Mouse (Mus musculus) erythroid progenitor cell, adult 5-6 weeks (primary cell): ENCODE results near the gene Ldlrad1. TPM values are rescaled to one million over a fixed set of nuclear protein-coding genes. Genes with fewer than 3 reads are reported as not detected.

ENCODE experiments used
- ATAC-seq: replicated peaks from 2 replicates; pipeline ENCODE4 v1.8.0; 2016; ENCODE audit warnings: moderate number of reproducible peaks, mild to moderate bottlenecking, moderate TSS enrichment, inconsistent platforms; ENCODE audit not compliant: poor library complexity, low FRiP score, severe bottlenecking
- total RNA-seq, 2 experiments: library from RNA; stranded (forward) in 1 of 2; stranded (reverse) in 1 of 2; fragments of 150-400 nt in 1 of 2; fragments of 186-747, 209-891 nt in 1 of 2; gene quantifications; 2 replicates each; pipeline versions ENCODE4 v1.2.3 to v1.2.4; 2015 to 2017; ENCODE audit warnings: low replicate concordance in 2 of 2

Ldlrad1 gene
- not detected in 2 replicates for total RNA-seq (2015; ENCODE audit: low replicate concordance)
- total RNA-seq (2017; ENCODE audit: low replicate concordance) = 3.2 TPM in 1 of 2 replicates, not detected in the other

- ATAC-seq = no peak
These were observed at the start of gene Ldlrad1 for GRCm38 (mm10) chr4:107208880-107209279. Gene Ldlrad1 (plus strand): TSS chr4:107209180.

- ATAC-seq = no peak
These were observed 48.8 kb upstream of the Ldlrad1 start for GRCm38 (mm10) chr4:107160181-107160580.

- no peak for ATAC-seq
These were observed 45.6 kb upstream of the Ldlrad1 start for GRCm38 (mm10) chr4:107163341-107163740.

- peak; percentile 92 for ATAC-seq
These were observed 45.0 kb upstream of the Ldlrad1 start for GRCm38 (mm10) chr4:107163756-107164587.

DNA sequence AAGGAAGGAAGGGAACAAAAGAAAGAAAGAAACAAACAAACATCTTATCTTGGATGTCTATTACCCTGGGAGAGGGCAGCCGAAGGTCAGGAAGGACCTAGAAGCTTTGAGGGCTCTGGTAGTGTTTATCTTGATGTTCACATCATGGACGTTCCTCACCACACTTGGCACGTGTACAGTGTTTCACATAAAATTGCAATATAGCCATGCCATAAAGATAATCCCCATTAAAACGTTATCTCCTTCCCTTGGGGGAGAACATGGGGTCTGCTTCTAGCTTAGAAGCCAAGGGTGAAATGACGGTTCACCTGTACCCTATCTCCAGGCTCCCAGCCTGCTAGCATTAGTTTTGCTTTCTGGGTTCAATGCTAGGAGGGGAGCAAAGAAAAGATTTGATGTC is 42.3 kb upstream of the Ldlrad1 start:
- no peak for ATAC-seq

DNA sequence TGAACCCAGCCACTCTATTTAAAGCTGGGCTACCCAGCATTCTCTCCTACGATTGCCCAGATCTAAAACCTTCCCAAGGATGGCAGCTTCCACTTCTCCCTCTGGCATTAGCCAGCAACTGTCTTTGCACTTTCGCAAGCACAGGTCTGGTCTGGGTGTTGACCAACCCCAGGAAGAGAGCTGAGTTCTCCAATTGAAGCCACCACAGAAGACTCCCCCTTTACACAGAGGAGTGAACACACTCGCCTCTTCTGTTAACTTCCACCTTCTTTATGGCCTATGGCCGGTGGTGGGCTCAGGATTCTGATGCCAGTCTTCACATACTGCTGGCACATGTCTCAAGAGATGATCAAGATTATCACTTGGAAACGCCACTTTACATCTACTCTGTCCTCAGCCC is 41.2 kb upstream of the Ldlrad1 start:
- ATAC-seq = no peak

- no peak for ATAC-seq
These were observed 31.5 kb upstream of the Ldlrad1 start for GRCm38 (mm10) chr4:107177506-107177905.

DNA sequence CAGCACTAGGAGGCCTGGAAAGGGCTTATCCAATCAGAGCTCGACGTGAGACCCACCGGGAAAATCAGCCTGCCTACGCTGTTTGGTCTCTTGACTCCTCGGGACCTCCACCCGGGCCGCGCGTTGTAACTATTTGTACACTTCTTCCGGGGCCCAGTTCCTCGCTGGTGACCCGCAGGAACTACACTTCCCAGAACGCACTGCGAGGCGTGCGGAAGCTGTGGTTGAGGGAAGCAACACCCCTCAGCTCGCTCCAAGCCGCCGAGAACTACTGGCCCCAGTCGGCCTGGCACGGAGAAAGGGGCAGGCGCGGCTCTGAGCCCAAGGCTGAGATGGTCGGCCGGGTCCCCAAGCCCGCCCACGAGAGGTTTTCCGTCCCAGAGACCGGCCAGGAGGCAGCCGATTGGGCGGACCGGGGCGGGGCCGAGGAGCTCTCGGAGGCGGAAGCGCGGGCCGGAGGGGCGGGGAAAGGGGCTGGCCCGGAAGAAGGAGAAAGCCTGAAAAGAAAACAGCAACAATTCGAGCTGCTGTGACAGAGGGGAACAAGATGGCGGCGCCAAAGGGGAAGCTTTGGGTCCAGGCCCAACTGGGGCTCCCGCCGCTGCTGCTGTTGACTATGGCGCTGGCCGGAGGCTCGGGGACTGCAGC is 30.7 kb upstream of the Ldlrad1 start, which contains the start of gene Tmem59:
Gene Tmem59 (plus strand): TSS at position 218 of the 648 bp plus-strand sequence.
- peak; percentile 84 for ATAC-seq

GRCm38 (mm10) chr4:107178830-107179490 is 30.0 kb upstream of the Ldlrad1 start, which contains the start of gene Tceanc2:
Gene Tceanc2 (minus strand): TSS chr4:107179116.
- peak; percentile 62 for ATAC-seq

GRCm38 (mm10) chr4:107179561-107179960 is 29.4 kb upstream of the Ldlrad1 start:
- no peak for ATAC-seq

- ATAC-seq = no peak
These were observed 28.2 kb upstream of the Ldlrad1 start for GRCm38 (mm10) chr4:107180746-107181145.

DNA sequence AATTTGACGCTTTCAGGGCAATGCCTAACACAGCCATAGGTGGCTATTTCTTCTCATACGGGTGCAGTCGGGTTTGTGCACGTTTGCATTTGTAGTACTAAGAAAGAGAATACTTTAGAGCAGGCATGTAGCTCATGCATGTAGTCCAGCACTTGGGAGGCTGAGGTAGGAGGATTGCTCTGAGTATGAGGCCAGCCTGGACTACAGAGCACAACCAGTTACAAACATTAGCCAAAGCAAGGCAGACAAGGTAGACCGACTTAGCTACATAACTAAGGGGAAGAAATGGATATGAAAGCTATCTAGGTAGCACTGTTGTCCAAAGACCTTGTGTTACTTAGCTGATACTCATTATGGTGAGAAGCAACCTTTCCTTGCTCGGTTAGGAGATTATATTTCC is 27.1 kb upstream of the Ldlrad1 start:
- no peak for ATAC-seq

DNA sequence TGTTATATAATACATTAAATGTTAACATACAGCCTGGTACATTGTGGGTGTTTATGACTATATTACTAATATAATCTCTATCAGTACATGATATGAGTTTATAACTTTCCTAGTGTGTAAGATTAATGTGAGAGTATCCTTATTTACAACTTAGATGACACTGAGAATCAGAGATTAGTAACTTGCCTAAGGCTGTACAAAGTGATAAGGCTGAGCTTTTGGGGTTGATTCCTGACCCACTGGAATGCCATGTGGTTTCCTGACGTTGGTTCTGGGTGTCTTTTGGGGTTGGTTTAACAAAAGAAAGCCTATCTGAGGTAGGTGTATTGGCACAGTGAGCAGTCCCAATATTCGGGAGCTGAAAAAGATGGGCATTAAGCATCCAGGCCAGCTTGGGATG is 26.2 kb upstream of the Ldlrad1 start:
- no peak for ATAC-seq

- ATAC-seq = no peak
These were observed 25.8 kb upstream of the Ldlrad1 start for GRCm38 (mm10) chr4:107183203-107183602.

GRCm38 (mm10) chr4:107185703-107186102 is 23.3 kb upstream of the Ldlrad1 start:
- no peak for ATAC-seq

- no peak for ATAC-seq
These were observed 15.1 kb upstream of the Ldlrad1 start for GRCm38 (mm10) chr4:107193841-107194240.

GRCm38 (mm10) chr4:107196454-107196853 is 12.5 kb upstream of the Ldlrad1 start:
- no peak for ATAC-seq

DNA sequence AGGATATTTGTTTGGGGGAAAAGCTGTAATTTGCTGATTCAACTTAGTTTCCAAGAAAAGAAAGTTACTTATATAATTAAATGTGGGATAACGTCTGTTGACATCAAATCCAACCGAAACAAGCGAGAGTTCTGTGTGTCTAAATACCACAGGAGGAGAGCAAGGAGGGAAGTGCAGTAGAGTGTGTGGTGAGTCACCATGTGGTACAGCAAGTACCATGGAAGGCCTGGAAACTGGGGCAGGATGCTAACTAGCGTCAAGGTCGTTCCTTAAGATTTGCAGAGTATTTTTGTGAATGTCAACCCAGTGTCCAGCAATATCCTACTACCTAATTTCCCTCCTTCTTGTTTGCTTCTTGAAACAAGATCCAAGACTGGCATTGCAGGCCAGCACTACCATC is 10.9 kb upstream of the Ldlrad1 start:
- ATAC-seq = no peak

- no peak for ATAC-seq
These were observed 7.2 kb upstream of the Ldlrad1 start for GRCm38 (mm10) chr4:107201779-107202178.

DNA sequence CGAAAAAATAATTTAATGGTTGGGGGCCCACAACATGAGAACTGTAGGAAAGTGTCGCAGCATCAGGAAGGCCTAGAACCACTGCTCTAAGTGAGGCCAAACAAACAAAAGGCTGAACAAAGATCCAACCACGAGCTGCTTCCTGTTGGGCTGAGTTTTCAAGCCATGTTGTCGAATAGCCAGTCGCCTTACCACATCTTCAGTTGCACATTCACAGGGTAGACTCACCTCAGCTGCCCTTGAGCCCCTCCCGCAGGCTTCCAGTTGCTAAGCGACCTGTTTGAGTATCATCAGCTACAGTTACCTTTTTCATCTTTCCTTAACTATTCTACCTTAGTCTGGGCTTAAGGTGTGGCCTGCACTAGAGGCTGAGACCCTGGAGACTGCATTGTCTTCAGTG is 6.0 kb upstream of the Ldlrad1 start:
- no peak for ATAC-seq
